Mouse (Mus musculus) liver, embryonic 13.5 days (tissue): ENCODE measurements around the gene Kcnk10. TPM values are rescaled to one million over a fixed set of nuclear protein-coding genes. Genes with fewer than 3 reads are reported as not detected.

Experiments
- ATAC-seq: fragments of 200-750 bp; cut with Nextera tagmentation; 2 replicates; pipeline ENCODE4 v1.8.0; 2017; ENCODE audit warnings: low read depth, mild to moderate bottlenecking, moderate number of reproducible peaks, moderate library complexity
- DNase-seq: peaks from one replicate; pipeline ENCODE4 v3.0.0; 2022
- H3K27ac ChIP-seq: fragments of 300-500 bp; sonication (generic); 2 replicates; pipeline ENCODE4 v1.5.1; 2015; ENCODE audit warnings: moderate library complexity, mild to moderate bottlenecking, inconsistent platforms
- H3K27me3 ChIP-seq: fragments of 300-500 bp; sonication (generic); 2 replicates; pipeline ENCODE4 v1.6.1; 2015; ENCODE audit warnings: mild to moderate bottlenecking, inconsistent platforms
- H3K36me3 ChIP-seq: fragments of 300-500 bp; sonication (generic); 2 replicates; pipeline ENCODE4 v1.6.1; 2015; ENCODE audit warnings: mild to moderate bottlenecking, inconsistent platforms
- H3K4me1 ChIP-seq: fragments of 300-500 bp; sonication (generic); replicated peaks from 2 replicates; pipeline ENCODE4 v1.6.1; 2015; ENCODE audit warnings: inconsistent platforms
- H3K4me2 ChIP-seq: fragments of 300-500 bp; sonication (generic); 2 replicates; pipeline ENCODE4 v1.6.1; 2015; ENCODE audit warnings: inconsistent platforms, mild to moderate bottlenecking, moderate library complexity
- H3K4me3 ChIP-seq: fragments of 300-500 bp; sonication (generic); replicated peaks from 2 replicates; pipeline ENCODE4 v1.5.1; 2015; ENCODE audit warnings: mild to moderate bottlenecking, inconsistent platforms
- H3K9ac ChIP-seq: fragments of 300-500 bp; sonication (generic); 2 replicates; pipeline ENCODE4 v1.6.1; 2015; ENCODE audit warnings: mild to moderate bottlenecking, inconsistent platforms
- H3K9me3 ChIP-seq: fragments of 300-500 bp; sonication (generic); replicated peaks from 2 replicates; pipeline ENCODE4 v1.6.1; 2016; ENCODE audit warnings: inconsistent platforms
- WGBS: fragments of 180-500 bp; shearing (Covaris S2); methylation state at CpG from one replicate; pipeline ENCODE4 v1.1.7; 2015; ENCODE audit not compliant: insufficient replicate concordance; 5-methylcytosine and 5-hydroxymethylcytosine counted together
- polyA plus RNA-seq: library from polyadenylated mRNA; unstranded; fragments of >200 nt; fragmentation: Nextera tagmentation; extraction: Ambion mirVana; gene quantifications from 2 replicates; pipeline ENCODE4 v1.2.1, GENCODE M21; 2015

The Kcnk10 gene
- polyA plus RNA-seq, 1 experiment from 2014 or later = not detected

- 53% methylated on average over 5 of the region's 5 CpGs for WGBS
- ATAC-seq (no peak), DNase-seq (no peak)
- H3K4me3 ChIP-seq = no peak overlapping the region
- H3K9me3 ChIP-seq = no peaks in the 10 kb centered on the region; the same call in 1 of the 2 replicates
- H3K4me1 ChIP-seq = no peaks in the 10 kb centered on the region
- no peak overlapping the region for H3K9ac ChIP-seq
- H3K27ac ChIP-seq = no peak overlapping the region
- no peaks in the 10 kb centered on the region for H3K36me3 ChIP-seq
- H3K4me2 ChIP-seq = no peak overlapping the region
- H3K27me3 ChIP-seq = no peaks in the 10 kb centered on the region
Observed at GRCm38 (mm10) chr12:98445637-98446036, 132.5 kb downstream of the Kcnk10 start.

GRCm38 (mm10) chr12:98444860-98445259, 133.2 kb downstream of the Kcnk10 start:
- 74% methylated on average over 5 of the region's 5 CpGs for WGBS

GRCm38 (mm10) chr12:98443754-98444153, 134.4 kb downstream of the Kcnk10 start:
- DNase-seq (no peak), ATAC-seq (no peak)
- H3K4me3 ChIP-seq = no peak overlapping the region
- WGBS = 59% methylated on average over 3 of the region's 3 CpGs
- no peaks in the 10 kb centered on the region for H3K27me3 ChIP-seq
- no peak overlapping the region for H3K27ac ChIP-seq
- no peak overlapping the region for H3K4me2 ChIP-seq
- no peaks in the 10 kb centered on the region for H3K4me1 ChIP-seq
- no peaks in the 10 kb centered on the region for H3K36me3 ChIP-seq
- H3K9ac ChIP-seq = no peak overlapping the region
- no peaks in the 10 kb centered on the region; the same call in 1 of the 2 replicates for H3K9me3 ChIP-seq

More at GRCm38 (mm10) chr12:98444860-98445259, 133.2 kb downstream of the Kcnk10 start:
- Histone ChIP-seq H3K4me3 (no peak overlapping the region), H3K4me2 (no peak overlapping the region), H3K9ac (no peak overlapping the region), H3K27ac (no peak overlapping the region), H3K4me1 (no peaks in the 10 kb centered on the region), H3K9me3 (no peaks in the 10 kb centered on the region; the same call in 1 of the 2 replicates), H3K36me3 (no peaks in the 10 kb centered on the region), H3K27me3 (no peaks in the 10 kb centered on the region)
- ATAC-seq = no peak
- DNase-seq = no peak

GRCm38 (mm10) chr12:98438080-98438479, 140.0 kb downstream of the Kcnk10 start:
- H3K9ac ChIP-seq = no peak overlapping the region
- no peaks in the 10 kb centered on the region for H3K27me3 ChIP-seq
- no peaks in the 10 kb centered on the region for H3K4me1 ChIP-seq
- H3K9me3 ChIP-seq = peaks cover 9% of the 10 kb centered on the region; the same call in 1 of the 2 replicates
- no peak for ATAC-seq
- 47% methylated on average over 2 of the region's 2 CpGs for WGBS
- DNase-seq = no peak
- H3K36me3 ChIP-seq = no peaks in the 10 kb centered on the region
- no peak overlapping the region for H3K4me3 ChIP-seq
- no peak overlapping the region for H3K4me2 ChIP-seq
- no peak overlapping the region for H3K27ac ChIP-seq

GRCm38 (mm10) chr12:98430683-98431082, 147.4 kb downstream of the Kcnk10 start:
- Histone ChIP-seq H3K27ac (no peak overlapping the region), H3K4me1 (no peaks in the 10 kb centered on the region), H3K27me3 (no peaks in the 10 kb centered on the region), H3K9me3 (peaks cover 7% of the 10 kb centered on the region; the same call in 1 of the 2 replicates), H3K9ac (no peak overlapping the region), H3K4me3 (no peak overlapping the region), H3K36me3 (no peaks in the 10 kb centered on the region), H3K4me2 (no peak overlapping the region)
- ATAC-seq = no peak
- 61% methylated on average over 5 of the region's 5 CpGs for WGBS
- DNase-seq = no peak

GRCm38 (mm10) chr12:98421340-98421739, 156.8 kb downstream of the Kcnk10 start:
- ATAC-seq (no peak), DNase-seq (no peak)
- H3K9me3 ChIP-seq = no peaks in the 10 kb centered on the region
- no peak overlapping the region for H3K4me2 ChIP-seq
- WGBS = 64% methylated on average over 7 of the region's 7 CpGs
- no peaks in the 10 kb centered on the region for H3K36me3 ChIP-seq
- no peaks in the 10 kb centered on the region for H3K4me1 ChIP-seq
- H3K27ac ChIP-seq = no peak overlapping the region
- H3K9ac ChIP-seq = no peak overlapping the region
- H3K27me3 ChIP-seq = no peaks in the 10 kb centered on the region
- no peak overlapping the region for H3K4me3 ChIP-seq

GRCm38 (mm10) chr12:98419849-98420248, 158.3 kb downstream of the Kcnk10 start:
- no peak overlapping the region for H3K9ac ChIP-seq

GRCm38 (mm10) chr12:98409580-98409979, 168.5 kb downstream of the Kcnk10 start:
- Histone ChIP-seq H3K27ac (no peak overlapping the region), H3K36me3 (no peaks in the 10 kb centered on the region), H3K4me2 (no peak overlapping the region), H3K9me3 (no peaks in the 10 kb centered on the region), H3K27me3 (no peaks in the 10 kb centered on the region), H3K9ac (no peak overlapping the region), H3K4me1 (no peaks in the 10 kb centered on the region), H3K4me3 (no peak overlapping the region)
- WGBS = 50% methylated on average over 2 of the region's 2 CpGs
- DNase-seq = no peak
- ATAC-seq = no peak

More at GRCm38 (mm10) chr12:98419849-98420248, 158.3 kb downstream of the Kcnk10 start:
- H3K4me2 ChIP-seq = no peak overlapping the region
- ATAC-seq = no peak
- H3K4me3 ChIP-seq = no peak overlapping the region
- no peaks in the 10 kb centered on the region for H3K4me1 ChIP-seq
- H3K27me3 ChIP-seq = no peaks in the 10 kb centered on the region
- H3K36me3 ChIP-seq = no peaks in the 10 kb centered on the region
- 68% methylated on average over 6 of the region's 6 CpGs for WGBS
- H3K27ac ChIP-seq = no peak overlapping the region
- H3K9me3 ChIP-seq = no peaks in the 10 kb centered on the region
- no peak for DNase-seq

GRCm38 (mm10) chr12:98406598-98406997, 171.5 kb downstream of the Kcnk10 start:
- H3K27me3 ChIP-seq = no peaks in the 10 kb centered on the region
- no peaks in the 10 kb centered on the region for H3K4me1 ChIP-seq
- ATAC-seq (no peak), DNase-seq (no peak)
- no peak overlapping the region for H3K9ac ChIP-seq
- no peak overlapping the region for H3K4me2 ChIP-seq
- WGBS = 59% methylated on average over 1 of the region's 1 CpGs
- H3K36me3 ChIP-seq = no peaks in the 10 kb centered on the region
- H3K27ac ChIP-seq = no peak overlapping the region
- no peaks in the 10 kb centered on the region for H3K9me3 ChIP-seq
- no peak overlapping the region for H3K4me3 ChIP-seq

- no peaks in the 10 kb centered on the region for H3K4me1 ChIP-seq
- no peaks in the 10 kb centered on the region for H3K9me3 ChIP-seq
- H3K9ac ChIP-seq = no peak overlapping the region
- no peak overlapping the region for H3K4me3 ChIP-seq
- DNase-seq (no peak), ATAC-seq (no peak)
- no peaks in the 10 kb centered on the region for H3K27me3 ChIP-seq
- no peak overlapping the region for H3K4me2 ChIP-seq
- 66% methylated on average over 4 of the region's 4 CpGs for WGBS
- H3K27ac ChIP-seq = no peak overlapping the region
- H3K36me3 ChIP-seq = no peaks in the 10 kb centered on the region
Observed at GRCm38 (mm10) chr12:98406076-98406475, 172.0 kb downstream of the Kcnk10 start.

- Histone ChIP-seq H3K4me3 (no peak overlapping the region), H3K4me2 (no peak overlapping the region), H3K27ac (no peak overlapping the region), H3K4me1 (no peaks in the 10 kb centered on the region), H3K9me3 (no peaks in the 10 kb centered on the region), H3K36me3 (no peaks in the 10 kb centered on the region), H3K27me3 (no peaks in the 10 kb centered on the region), H3K9ac (no peak overlapping the region)
- ATAC-seq = no peak
- WGBS = 76% methylated on average over 4 of the region's 4 CpGs
- DNase-seq = no peak
Observed at GRCm38 (mm10) chr12:98396586-98396985, 181.5 kb downstream of the Kcnk10 start.

GRCm38 (mm10) chr12:98394115-98394514, 184.0 kb downstream of the Kcnk10 start:
- Histone ChIP-seq H3K4me2 (no peak overlapping the region), H3K4me1 (no peaks in the 10 kb centered on the region), H3K27me3 (no peaks in the 10 kb centered on the region), H3K9ac (no peak overlapping the region), H3K9me3 (no peaks in the 10 kb centered on the region), H3K36me3 (no peaks in the 10 kb centered on the region), H3K27ac (no peak overlapping the region), H3K4me3 (no peak overlapping the region)
- DNase-seq (no peak), ATAC-seq (no peak)
- WGBS = 68% methylated on average over 5 of the region's 5 CpGs
